Mouse (Mus musculus) liver, embryonic 15.5 days (tissue): ENCODE measurements around the gene Cd38. TPM values are rescaled to one million over a fixed set of nuclear protein-coding genes. Genes with fewer than 3 reads are reported as not detected.

ENCODE experiments used
- ATAC-seq: fragments of 200-750 bp; cut with Nextera tagmentation; 2 replicates; pipeline ENCODE4 v1.8.0; 2017; ENCODE audit warnings: moderate number of reproducible peaks, mild to moderate bottlenecking, moderate library complexity; ENCODE audit not compliant: insufficient read depth
- H3K27ac ChIP-seq: fragments of 300-500 bp; sonication (generic); replicated peaks from 2 replicates; pipeline ENCODE4 v1.5.1; 2015; ENCODE audit warnings: mild to moderate bottlenecking, inconsistent platforms
- H3K27me3 ChIP-seq: fragments of 300-500 bp; sonication (generic); 2 replicates; pipeline ENCODE4 v1.6.1; 2015; ENCODE audit warnings: mild to moderate bottlenecking, inconsistent platforms
- H3K36me3 ChIP-seq: fragments of 300-500 bp; sonication (generic); replicated peaks from 2 replicates; pipeline ENCODE4 v1.6.1; 2015; ENCODE audit warnings: moderate library complexity, mild to moderate bottlenecking, inconsistent platforms
- H3K4me1 ChIP-seq: fragments of 300-500 bp; sonication (generic); replicated peaks from 2 replicates; pipeline ENCODE4 v1.6.1; 2015; ENCODE audit warnings: inconsistent platforms
- H3K4me2 ChIP-seq: fragments of 300-500 bp; sonication (generic); 2 replicates; pipeline ENCODE4 v1.6.1; 2015; ENCODE audit warnings: moderate library complexity, mild to moderate bottlenecking, inconsistent platforms
- H3K4me3 ChIP-seq: fragments of 300-500 bp; sonication (generic); replicated peaks from 2 replicates; pipeline ENCODE4 v1.5.1; 2015; ENCODE audit warnings: mild to moderate bottlenecking, inconsistent platforms
- H3K9ac ChIP-seq: fragments of 300-500 bp; sonication (generic); 2 replicates; pipeline ENCODE4 v1.6.1; 2015; ENCODE audit warnings: moderate library complexity, mild to moderate bottlenecking, inconsistent platforms
- H3K9me3 ChIP-seq: fragments of 300-500 bp; sonication (generic); replicated peaks from 2 replicates; pipeline ENCODE4 v1.6.1; 2016; ENCODE audit warnings: inconsistent platforms
- WGBS: fragments of 180-500 bp; shearing (Covaris S2); methylation state at CpG from one replicate; pipeline ENCODE4 v1.1.7; 2015; ENCODE audit warnings: mixed read lengths; ENCODE audit not compliant: insufficient replicate concordance; 5-methylcytosine and 5-hydroxymethylcytosine counted together
- polyA plus RNA-seq: library from polyadenylated mRNA; unstranded; fragments of >200 nt; fragmentation: Nextera tagmentation; extraction: Ambion mirVana; gene quantifications from 2 replicates; pipeline ENCODE4 v1.2.1, GENCODE M21; 2015

Gene Cd38
- polyA plus RNA-seq, result 13.2 and 14.7 TPM in 2 replicates

DNA sequence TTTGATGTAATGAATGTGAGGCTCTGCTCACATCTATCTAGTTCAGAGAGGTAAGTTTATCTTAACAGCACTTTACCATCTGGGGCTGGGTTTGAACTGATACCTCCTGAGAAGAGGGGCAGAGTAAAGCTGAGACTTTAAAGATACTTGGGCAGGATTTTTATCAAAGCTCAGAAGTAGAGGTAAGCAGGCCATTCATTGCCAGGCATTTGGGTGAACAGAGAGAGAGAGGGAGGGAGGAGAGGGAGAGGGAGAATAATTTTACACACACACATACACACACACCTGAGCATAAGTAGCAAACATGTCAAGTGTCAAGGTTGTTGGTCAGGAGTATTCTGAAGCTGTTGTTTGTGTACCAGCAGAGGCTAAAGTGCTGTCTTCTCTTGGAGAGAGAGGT is at the start of gene Cd38:
Cd38 (plus strand) TSS at position 301 of the 400 bp plus-strand sequence.
- H3K9me3 ChIP-seq, result no peaks in the 10 kb centered on the region
- peak within 1 kb of the TSS; percentile 61 for H3K4me2 ChIP-seq
- H3K36me3 ChIP-seq, result no peaks in the 10 kb centered on the region
- peaks cover 7% of the 10 kb centered on the region; the same call in 1 of the 2 replicates for H3K4me1 ChIP-seq
- peaks cover 5% of the 10 kb centered on the region for H3K27me3 ChIP-seq
- no peak for ATAC-seq
- H3K27ac ChIP-seq, result 0 out of 2 replicates have a peak within 1 kb of the TSS, but pooled peaks have one; percentile 11
- H3K9ac ChIP-seq, result peak within 1 kb of the TSS; percentile 13; the same call in 1 of the 2 replicates
- H3K4me3 ChIP-seq, result peak within 1 kb of the TSS; percentile 39

DNA sequence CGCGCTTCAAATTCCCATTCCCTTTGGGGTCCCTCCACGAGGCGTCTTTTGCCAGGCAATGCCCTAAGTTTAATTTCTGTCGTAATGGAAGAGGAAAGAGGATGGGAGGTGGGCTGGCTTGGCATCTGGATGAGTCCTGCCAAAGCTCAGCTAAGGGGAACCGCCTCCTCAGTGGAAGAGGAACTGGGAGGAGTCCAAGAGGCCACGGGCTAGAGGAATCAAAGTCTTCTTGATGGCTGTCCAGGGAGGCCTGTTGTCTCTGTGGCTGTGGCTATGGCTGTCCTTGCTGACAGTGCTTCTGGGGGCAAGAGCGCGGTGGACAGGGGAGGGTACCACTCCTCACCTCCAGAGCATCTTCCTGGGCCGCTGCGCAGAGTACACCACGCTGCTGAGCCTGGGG is 49.7 kb upstream of the Cd38 start, which contains the start of gene Bst1:
Bst1 (plus strand) TSS at position 191 of the 400 bp plus-strand sequence.
- Histone ChIP-seq H3K27me3 (no peaks in the 10 kb centered on the region), H3K9ac (no peak within 1 kb of the TSS), H3K27ac (no peak within 1 kb of the TSS), H3K9me3 (no peaks in the 10 kb centered on the region), H3K36me3 (no peaks in the 10 kb centered on the region), H3K4me3 (0 out of 2 replicates have a peak within 1 kb of the TSS, but pooled peaks have one; percentile 4), H3K4me1 (no peaks in the 10 kb centered on the region), H3K4me2 (no peak within 1 kb of the TSS)
- 43% methylated on average over 12 of the region's 12 CpGs for WGBS
- no peak for ATAC-seq

DNA sequence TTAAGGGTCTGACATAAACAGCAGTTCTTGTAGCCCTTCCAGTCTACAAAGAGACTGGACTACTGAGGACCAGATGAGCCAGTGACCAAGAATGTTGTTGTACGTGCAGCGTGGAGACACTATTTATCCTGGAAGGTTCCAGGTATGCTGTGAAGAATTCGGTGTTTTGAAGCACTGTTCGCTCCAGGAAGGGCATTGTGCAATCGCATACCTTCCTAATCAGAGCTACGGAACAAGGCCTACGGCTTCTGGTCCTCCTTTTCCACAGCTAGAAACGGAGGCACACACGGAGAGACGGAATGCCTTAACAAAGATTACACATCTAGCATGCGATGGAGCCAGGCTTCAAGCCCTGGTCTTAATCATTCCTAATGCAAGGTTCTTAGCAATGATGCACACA is 47.6 kb upstream of the Cd38 start:
- Histone ChIP-seq H3K4me1 (no peaks in the 10 kb centered on the region), H3K36me3 (no peaks in the 10 kb centered on the region), H3K4me2 (no peak overlapping the region), H3K9ac (no peak overlapping the region), H3K27ac (no peak overlapping the region), H3K9me3 (no peaks in the 10 kb centered on the region), H3K27me3 (no peaks in the 10 kb centered on the region), H3K4me3 (no peak overlapping the region)
- no peak for ATAC-seq
- 67% methylated on average over 11 of the region's 11 CpGs for WGBS

DNA sequence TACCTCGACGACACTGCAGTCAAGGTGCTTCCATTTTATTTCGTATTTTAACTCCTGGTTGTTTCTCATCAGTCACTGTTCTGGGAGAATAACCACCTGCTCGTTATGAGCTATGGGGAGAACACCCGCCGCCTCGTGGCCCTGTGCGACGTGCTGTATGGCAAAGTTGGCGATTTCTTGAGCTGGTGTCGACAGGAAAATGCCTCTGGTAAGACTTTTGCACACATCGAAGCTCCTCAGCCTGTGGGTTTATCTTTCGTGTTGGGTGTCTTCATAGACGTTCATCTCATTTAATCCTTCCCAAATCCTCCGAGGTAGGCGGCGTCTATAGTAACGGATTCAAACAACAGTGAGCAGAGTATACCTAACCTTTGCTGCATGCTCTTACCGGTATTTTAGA is 46.8 kb upstream of the Cd38 start, which contains the start of gene Fbxl5:
Fbxl5 (minus strand) TSS at position 101 of the 400 bp plus-strand sequence.
- Histone ChIP-seq H3K4me2 (no peak within 1 kb of the TSS), H3K36me3 (no peaks in the 10 kb centered on the region), H3K9ac (no peak within 1 kb of the TSS), H3K4me1 (no peaks in the 10 kb centered on the region), H3K27me3 (no peaks in the 10 kb centered on the region), H3K4me3 (no peak within 1 kb of the TSS), H3K27ac (no peak within 1 kb of the TSS), H3K9me3 (no peaks in the 10 kb centered on the region)
- WGBS, result 76% methylated on average over 19 of the region's 19 CpGs
- ATAC-seq, result no peak

DNA sequence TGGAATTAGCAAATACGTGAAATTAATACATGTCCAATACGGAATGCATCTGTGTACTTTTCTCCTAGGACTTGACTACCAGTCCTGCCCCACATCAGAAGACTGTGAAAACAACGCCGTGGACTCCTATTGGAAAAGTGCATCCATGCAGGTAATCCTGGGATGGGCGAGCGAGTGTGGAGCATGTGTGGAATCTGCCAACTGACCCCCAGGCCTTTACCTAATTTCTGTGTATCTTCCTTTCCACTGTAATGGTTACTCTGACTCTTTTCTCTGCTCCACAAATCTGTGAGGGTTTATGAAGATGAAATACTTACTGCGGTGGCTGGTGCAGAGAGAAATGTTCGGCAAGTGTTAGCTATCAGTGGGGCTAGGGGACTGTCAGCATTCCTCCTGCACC is 46.2 kb upstream of the Cd38 start:
- Histone ChIP-seq H3K27me3 (no peaks in the 10 kb centered on the region), H3K4me3 (no peak overlapping the region), H3K9ac (no peak overlapping the region), H3K4me2 (no peak overlapping the region), H3K36me3 (no peaks in the 10 kb centered on the region), H3K4me1 (no peaks in the 10 kb centered on the region), H3K27ac (no peak overlapping the region), H3K9me3 (no peaks in the 10 kb centered on the region)
- 76% methylated on average over 8 of the region's 8 CpGs for WGBS
- no peak for ATAC-seq

DNA sequence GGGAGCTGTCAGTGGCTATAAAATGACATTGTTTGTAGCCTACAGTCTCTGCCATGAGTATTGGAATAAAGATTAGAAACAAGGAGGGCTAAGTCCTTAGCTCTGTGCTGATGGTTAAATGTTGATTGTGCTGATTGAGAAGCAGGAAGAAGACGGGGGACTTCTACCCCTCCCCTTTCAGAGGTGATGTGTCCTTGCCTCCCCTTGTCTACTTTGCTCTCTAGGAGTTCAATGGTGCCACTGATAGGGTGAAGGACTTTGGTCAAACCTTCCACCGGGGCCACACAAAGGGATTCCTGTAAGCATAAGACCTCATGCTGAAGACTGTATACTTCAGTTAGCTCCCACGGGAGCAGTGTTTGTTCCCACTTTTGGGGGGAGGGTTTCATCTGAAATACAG is 45.5 kb upstream of the Cd38 start:
- no peak for ATAC-seq
- Histone ChIP-seq H3K4me1 (no peaks in the 10 kb centered on the region), H3K36me3 (no peaks in the 10 kb centered on the region), H3K9me3 (no peaks in the 10 kb centered on the region), H3K27ac (no peak overlapping the region), H3K4me3 (no peak overlapping the region), H3K4me2 (no peak overlapping the region), H3K9ac (no peak overlapping the region), H3K27me3 (no peaks in the 10 kb centered on the region)
- 58% methylated on average over 3 of the region's 3 CpGs for WGBS

DNA sequence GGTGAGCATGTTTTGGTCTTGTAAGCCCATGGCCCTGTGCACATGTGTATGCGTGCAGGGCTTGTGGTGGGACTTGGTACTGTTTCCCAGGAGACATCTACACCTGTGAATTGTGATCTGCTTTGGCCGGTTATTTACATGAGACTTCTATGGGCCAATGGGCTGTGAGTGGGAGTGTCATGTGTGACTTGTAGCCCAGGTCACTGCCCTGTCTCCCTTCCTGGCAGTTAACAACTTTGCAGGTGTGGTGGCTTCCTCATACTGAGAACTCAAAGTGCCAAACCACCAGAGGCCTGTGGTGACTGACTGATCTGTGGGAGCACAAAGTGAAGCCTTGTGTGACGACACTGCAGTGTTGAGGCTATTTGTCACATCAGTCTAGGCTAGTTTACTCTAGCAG is 43.8 kb upstream of the Cd38 start:
- 60% methylated on average over 3 of the region's 3 CpGs for WGBS
- no peaks in the 10 kb centered on the region for H3K27me3 ChIP-seq
- H3K27ac ChIP-seq, result no peak overlapping the region
- no peaks in the 10 kb centered on the region for H3K4me1 ChIP-seq
- no peak for ATAC-seq
- H3K4me2 ChIP-seq, result no peak overlapping the region
- H3K36me3 ChIP-seq, result no peaks in the 10 kb centered on the region
- no peak overlapping the region for H3K9ac ChIP-seq
- no peaks in the 10 kb centered on the region for H3K9me3 ChIP-seq
- H3K4me3 ChIP-seq, result no peak overlapping the region

DNA sequence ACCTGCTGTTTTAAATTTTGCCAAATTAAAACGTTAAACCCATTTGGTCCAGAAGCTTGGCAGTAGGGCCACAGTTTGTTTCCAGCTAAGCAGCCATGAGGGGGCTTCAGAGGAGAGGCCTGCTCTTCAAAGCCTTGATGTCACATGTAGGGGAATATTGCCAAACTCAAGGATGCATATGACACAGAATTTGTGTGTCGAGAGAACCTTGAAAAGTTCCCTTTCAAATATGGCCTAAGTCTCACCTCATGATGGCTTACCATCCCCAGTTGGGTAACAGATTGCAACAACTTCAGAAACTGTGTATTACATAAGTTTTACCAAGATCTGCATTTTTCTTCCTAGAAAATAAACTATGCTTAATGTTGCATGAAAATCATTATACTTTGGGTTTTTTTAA is 41.5 kb upstream of the Cd38 start:
- H3K4me1 ChIP-seq, result no peaks in the 10 kb centered on the region
- no peaks in the 10 kb centered on the region for H3K27me3 ChIP-seq
- 62% methylated on average over 2 of the region's 2 CpGs for WGBS
- H3K4me2 ChIP-seq, result no peak overlapping the region
- no peak for ATAC-seq
- H3K27ac ChIP-seq, result no peak overlapping the region
- no peaks in the 10 kb centered on the region for H3K9me3 ChIP-seq
- H3K4me3 ChIP-seq, result no peak overlapping the region
- H3K36me3 ChIP-seq, result no peaks in the 10 kb centered on the region
- H3K9ac ChIP-seq, result no peak overlapping the region

DNA sequence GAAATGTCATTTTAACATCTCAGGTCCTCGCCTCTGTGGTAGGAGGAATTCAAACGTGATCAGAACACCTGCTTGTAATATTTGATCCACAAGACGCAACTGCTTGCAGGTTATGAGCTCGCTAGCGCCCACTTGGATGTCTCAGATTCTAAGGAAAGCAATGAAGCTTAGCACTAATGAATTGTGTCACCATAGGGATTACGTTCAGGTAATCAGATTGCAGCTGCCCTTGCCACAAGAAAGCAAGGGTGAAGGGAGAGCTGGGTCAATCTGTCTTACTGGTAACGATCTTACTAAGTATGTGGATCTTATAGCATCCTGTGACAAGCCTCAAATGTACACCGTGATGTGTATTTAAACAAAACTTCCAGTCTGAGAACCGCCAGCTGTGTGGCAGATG is 41.0 kb upstream of the Cd38 start:
- Histone ChIP-seq H3K4me2 (no peak overlapping the region), H3K27me3 (no peaks in the 10 kb centered on the region), H3K27ac (no peak overlapping the region), H3K9me3 (no peaks in the 10 kb centered on the region), H3K9ac (no peak overlapping the region), H3K4me1 (no peaks in the 10 kb centered on the region), H3K4me3 (no peak overlapping the region), H3K36me3 (no peaks in the 10 kb centered on the region)
- ATAC-seq, result no peak
- WGBS, result 67% methylated on average over 9 of the region's 9 CpGs

DNA sequence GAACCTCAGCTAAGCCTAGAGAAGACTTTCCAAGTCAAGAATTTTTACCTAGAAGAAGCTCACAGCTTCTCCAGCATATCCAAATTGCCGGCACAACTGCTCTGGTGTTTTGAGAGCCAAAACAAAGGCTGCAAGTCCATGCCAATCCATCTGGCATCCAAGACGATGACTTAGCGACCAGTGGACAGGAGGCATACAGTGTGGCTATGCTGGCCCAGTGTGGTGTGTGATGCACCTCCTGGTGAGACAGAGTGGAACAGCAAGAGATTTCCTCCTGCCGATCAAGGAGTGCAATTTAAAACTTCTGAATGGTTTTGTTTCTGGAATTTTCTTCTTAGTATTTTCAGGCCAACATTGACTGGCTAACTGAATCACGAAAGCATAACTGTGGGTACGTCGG is 31.8 kb upstream of the Cd38 start:
- 74% methylated on average over 7 of the region's 7 CpGs for WGBS
- no peak overlapping the region for H3K9ac ChIP-seq
- H3K9me3 ChIP-seq, result no peaks in the 10 kb centered on the region
- no peak overlapping the region for H3K4me2 ChIP-seq
- H3K27me3 ChIP-seq, result no peaks in the 10 kb centered on the region
- no peak overlapping the region for H3K27ac ChIP-seq
- no peak for ATAC-seq
- no peaks in the 10 kb centered on the region for H3K4me1 ChIP-seq
- no peaks in the 10 kb centered on the region for H3K36me3 ChIP-seq
- H3K4me3 ChIP-seq, result no peak overlapping the region

DNA sequence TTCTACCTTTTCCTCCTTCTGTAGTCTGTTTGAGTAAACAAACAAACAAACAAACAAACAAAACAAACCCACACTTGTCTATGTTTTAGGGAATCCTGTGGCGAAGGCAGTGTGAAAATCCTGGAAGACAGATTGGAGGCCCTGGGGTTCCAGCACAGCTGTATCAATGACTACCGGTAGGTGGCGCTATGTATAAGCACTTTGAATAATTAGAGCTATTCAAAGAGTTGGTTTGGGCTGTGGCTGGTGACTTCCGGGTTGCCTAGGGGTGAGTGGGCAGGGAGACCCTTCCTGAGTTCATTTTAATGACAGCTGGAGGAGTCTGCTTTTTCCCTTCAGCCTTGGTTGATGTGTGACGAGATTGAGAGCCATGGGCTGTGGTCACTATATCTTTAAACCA is 31.0 kb upstream of the Cd38 start:
- WGBS, result 32% methylated on average over 5 of the region's 5 CpGs
- no peak overlapping the region for H3K4me3 ChIP-seq

More for the DNA sequence above, 31.0 kb upstream of the Cd38 start:
- no peaks in the 10 kb centered on the region for H3K9me3 ChIP-seq
- no peak overlapping the region for H3K27ac ChIP-seq
- H3K9ac ChIP-seq, result no peak overlapping the region
- no peaks in the 10 kb centered on the region for H3K27me3 ChIP-seq
- no peaks in the 10 kb centered on the region for H3K4me1 ChIP-seq
- H3K4me2 ChIP-seq, result no peak overlapping the region
- ATAC-seq, result no peak
- no peaks in the 10 kb centered on the region for H3K36me3 ChIP-seq
